Mouse (Mus musculus) forebrain, embryonic 14.5 days (tissue): Measurements from ENCODE around the gene Itpk1. TPM values are rescaled to one million over a fixed set of nuclear protein-coding genes. Genes with fewer than 3 reads are reported as not detected.

Experiments
- ATAC-seq: fragments of 200-750 bp; cut with Nextera tagmentation; 2 replicates; pipeline ENCODE4 v1.8.0; 2017; ENCODE audit warnings: mild to moderate bottlenecking, moderate library complexity
- DNase-seq: peaks from one replicate; pipeline ENCODE4 v3.0.0-alpha.2; 2015; ENCODE audit warnings: low spot score
- H3K27ac ChIP-seq: fragments of 300-500 bp; sonication (generic); 2 replicates; pipeline ENCODE4 v1.5.1; 2014; ENCODE audit warnings: low read depth, mild to moderate bottlenecking, control low read depth, low read length, moderate library complexity
- H3K27me3 ChIP-seq: fragments of 300-500 bp; sonication (generic); replicated peaks from 2 replicates; pipeline ENCODE4 v1.6.1; 2014; ENCODE audit warnings: low read length, control low read depth, mixed read lengths; ENCODE audit not compliant: control insufficient read depth, insufficient read depth
- H3K36me3 ChIP-seq: fragments of 300-500 bp; sonication (generic); 2 replicates; pipeline ENCODE4 v1.6.1; 2014; ENCODE audit warnings: low read length, control low read depth; ENCODE audit not compliant: control insufficient read depth, insufficient read depth
- H3K4me1 ChIP-seq: fragments of 300-500 bp; sonication (generic); 2 replicates; pipeline ENCODE4 v1.6.1; 2014; ENCODE audit warnings: antibody characterized with exemption, low read length, control low read depth; ENCODE audit not compliant: control insufficient read depth, insufficient read depth
- H3K4me2 ChIP-seq: fragments of 300-500 bp; sonication (generic); 2 replicates; pipeline ENCODE4 v1.6.1; 2014; ENCODE audit warnings: mild to moderate bottlenecking, control low read depth, low read length
- H3K4me3 ChIP-seq: fragments of 300-500 bp; sonication (generic); 2 replicates; pipeline ENCODE4 v1.5.1; 2014; ENCODE audit warnings: low read depth, low read length, control low read depth
- H3K9ac ChIP-seq: fragments of 300-500 bp; sonication (generic); 2 replicates; pipeline ENCODE4 v1.6.1; 2014; ENCODE audit warnings: mild to moderate bottlenecking, low read length, control low read depth, moderate library complexity
- H3K9me3 ChIP-seq: fragments of 300-500 bp; sonication (generic); replicated peaks from 2 replicates; pipeline ENCODE4 v1.6.1; 2016; ENCODE audit warnings: low read length, control low read depth, mixed read lengths; ENCODE audit not compliant: control insufficient read depth
- WGBS: fragments of 180-500 bp; shearing (Covaris S2); extraction: QIAGEN DNeasy Blood & Tissue Kit; methylation state at CpG from one replicate; pipeline ENCODE4 v1.1.7; 2014; 5-methylcytosine and 5-hydroxymethylcytosine counted together
- polyA plus RNA-seq: library from polyadenylated mRNA; unstranded; fragments of >200 nt; fragmentation: Nextera tagmentation; extraction: Ambion mirVana; gene quantifications from 2 replicates; pipeline ENCODE4 v1.2.1, GENCODE M21; 2014

Itpk1 gene
- polyA plus RNA-seq, 1 experiment from 2014 or later, result 47.1 TPM

- Histone ChIP-seq H3K9me3 (no peaks in the 10 kb centered on the region), H3K4me3 (no peak overlapping the region), H3K27ac (no peak overlapping the region), H3K9ac (no peak overlapping the region), H3K27me3 (no peaks in the 10 kb centered on the region), H3K4me1 (peaks cover 9% of the 10 kb centered on the region; the same call in 1 of the 2 replicates), H3K36me3 (peaks cover 13% of the 10 kb centered on the region), H3K4me2 (no peak overlapping the region)
- WGBS, result 77% methylated on average over 3 of the region's 3 CpGs
- DNase-seq (no peak), ATAC-seq (no peak)
Measured at GRCm38 (mm10) chr12:102677089-102677488, 27.6 kb downstream of the Itpk1 start.

- Histone ChIP-seq H3K4me2 (no peak overlapping the region), H3K4me1 (peaks cover 15% of the 10 kb centered on the region), H3K9me3 (no peaks in the 10 kb centered on the region), H3K27ac (no peak overlapping the region), H3K27me3 (no peaks in the 10 kb centered on the region), H3K4me3 (no peak overlapping the region), H3K9ac (no peak overlapping the region), H3K36me3 (peaks cover 13% of the 10 kb centered on the region)
- ATAC-seq (no peak), DNase-seq (no peak)
- WGBS, result 93% methylated on average over 10 of the region's 10 CpGs
Measured at GRCm38 (mm10) chr12:102674556-102674955, 30.2 kb downstream of the Itpk1 start.

GRCm38 (mm10) chr12:102674123-102674522, 30.6 kb downstream of the Itpk1 start:
- peaks cover 14% of the 10 kb centered on the region for H3K4me1 ChIP-seq
- no peak overlapping the region for H3K9ac ChIP-seq
- peaks cover 13% of the 10 kb centered on the region for H3K36me3 ChIP-seq
- H3K9me3 ChIP-seq, result no peaks in the 10 kb centered on the region
- ATAC-seq, result no peak
- 94% methylated on average over 13 of the region's 13 CpGs for WGBS
- no peak overlapping the region for H3K27ac ChIP-seq
- H3K27me3 ChIP-seq, result no peaks in the 10 kb centered on the region
- DNase-seq, result no peak
- H3K4me2 ChIP-seq, result no peak overlapping the region
- no peak overlapping the region for H3K4me3 ChIP-seq

- Histone ChIP-seq H3K4me2 (no peak overlapping the region), H3K4me3 (no peak overlapping the region), H3K36me3 (peaks cover 13% of the 10 kb centered on the region), H3K4me1 (peaks cover 9% of the 10 kb centered on the region), H3K9me3 (no peaks in the 10 kb centered on the region), H3K27me3 (no peaks in the 10 kb centered on the region), H3K27ac (no peak overlapping the region), H3K9ac (no peak overlapping the region)
- 86% methylated on average over 20 of the region's 20 CpGs for WGBS
- DNase-seq, result no peak
- ATAC-seq, result no peak
Measured at GRCm38 (mm10) chr12:102672857-102673839, 31.6 kb downstream of the Itpk1 start.

- ATAC-seq (no peak), DNase-seq (no peak)
- Histone ChIP-seq H3K9me3 (no peaks in the 10 kb centered on the region), H3K4me1 (peaks cover 9% of the 10 kb centered on the region), H3K4me3 (no peak overlapping the region), H3K9ac (no peak overlapping the region), H3K36me3 (peaks cover 13% of the 10 kb centered on the region), H3K27me3 (no peaks in the 10 kb centered on the region), H3K27ac (no peak overlapping the region), H3K4me2 (no peak overlapping the region)
- WGBS, result 90% methylated on average over 8 of the region's 8 CpGs
Measured at GRCm38 (mm10) chr12:102672176-102672575, 32.6 kb downstream of the Itpk1 start.

GRCm38 (mm10) chr12:102670848-102671247, 33.9 kb downstream of the Itpk1 start:
- ATAC-seq (no peak), DNase-seq (peak; percentile 38)
- Histone ChIP-seq H3K4me3 (no peak overlapping the region), H3K27ac (no peak overlapping the region), H3K4me1 (peaks cover 9% of the 10 kb centered on the region), H3K36me3 (peaks cover 13% of the 10 kb centered on the region), H3K27me3 (no peaks in the 10 kb centered on the region), H3K4me2 (no peak overlapping the region), H3K9me3 (no peaks in the 10 kb centered on the region), H3K9ac (no peak overlapping the region)
- 25% methylated on average over 8 of the region's 8 CpGs for WGBS

GRCm38 (mm10) chr12:102665465-102666202, 39.1 kb downstream of the Itpk1 start:
- no peak overlapping the region for H3K9ac ChIP-seq
- ATAC-seq (no peak), DNase-seq (no peak)
- WGBS, result 91% methylated on average over 10 of the region's 10 CpGs
- H3K4me1 ChIP-seq, result peaks cover 1% of the 10 kb centered on the region; the same call in 1 of the 2 replicates
- no peak overlapping the region for H3K27ac ChIP-seq
- no peak overlapping the region for H3K4me3 ChIP-seq
- no peak overlapping the region for H3K4me2 ChIP-seq
- no peaks in the 10 kb centered on the region for H3K9me3 ChIP-seq
- H3K27me3 ChIP-seq, result no peaks in the 10 kb centered on the region
- H3K36me3 ChIP-seq, result no peaks in the 10 kb centered on the region

- ATAC-seq, result no peak
- Histone ChIP-seq H3K9me3 (no peaks in the 10 kb centered on the region), H3K4me3 (no peak overlapping the region), H3K36me3 (no peaks in the 10 kb centered on the region), H3K27me3 (no peaks in the 10 kb centered on the region), H3K9ac (no peak overlapping the region), H3K4me2 (no peak overlapping the region), H3K4me1 (no peaks in the 10 kb centered on the region), H3K27ac (no peak overlapping the region)
- no peak for DNase-seq
- 94% methylated on average over 2 of the region's 2 CpGs for WGBS
Measured at GRCm38 (mm10) chr12:102664052-102664448, 40.7 kb downstream of the Itpk1 start.
